Mouse (Mus musculus) hindbrain, embryonic 11.5 days (tissue): ENCODE measurements at regions not wholly inside any gene's neighbourhood (a gene's known extent, or its start where the extent isn't known, plus 50 kb on each side); places are given as distances from the start of the nearest gene placed in this dataset.
A peak's percentile ranks its signal among the peaks of the same experiment; 100 is the strongest.

Experiments
- ATAC-seq: fragments of 200-750 bp; cut with Nextera tagmentation; 2 replicates; pipeline ENCODE4 v1.8.0; 2017; ENCODE audit warnings: mild to moderate bottlenecking, moderate TSS enrichment, moderate library complexity; ENCODE audit not compliant: low FRiP score
- DNase-seq: peaks from one replicate; pipeline ENCODE4 v3.0.0-alpha.2; 2015; ENCODE audit warnings: low spot score
- H3K27ac ChIP-seq: fragments of 300-500 bp; sonication (generic); 2 replicates; pipeline ENCODE4 v1.5.1; 2014; ENCODE audit warnings: mild to moderate bottlenecking, low read depth, low read length
- H3K27me3 ChIP-seq: fragments of 300-500 bp; sonication (generic); 2 replicates; pipeline ENCODE4 v1.6.1; 2014; ENCODE audit warnings: mild to moderate bottlenecking, low read length, moderate library complexity, mixed read lengths; ENCODE audit not compliant: control insufficient read depth, insufficient read depth
- H3K36me3 ChIP-seq: fragments of 300-500 bp; sonication (generic); 2 replicates; pipeline ENCODE4 v1.6.1; 2014; ENCODE audit warnings: mild to moderate bottlenecking, low read length, moderate library complexity, mixed read lengths; ENCODE audit not compliant: control insufficient read depth, insufficient read depth
- H3K4me1 ChIP-seq: fragments of 300-500 bp; sonication (generic); replicated peaks from 2 replicates; pipeline ENCODE4 v1.6.1; 2014; ENCODE audit warnings: low read length, mixed read lengths; ENCODE audit not compliant: control insufficient read depth, insufficient read depth
- H3K4me2 ChIP-seq: fragments of 300-500 bp; sonication (generic); replicated peaks from 2 replicates; pipeline ENCODE4 v1.6.1; 2014; ENCODE audit warnings: mild to moderate bottlenecking, low read depth, low read length
- H3K4me3 ChIP-seq: fragments of 300-500 bp; sonication (generic); 2 replicates; pipeline ENCODE4 v1.5.1; 2014; ENCODE audit warnings: low read depth, low read length
- H3K9ac ChIP-seq: fragments of 300-500 bp; sonication (generic); 2 replicates; pipeline ENCODE4 v1.6.1; 2014; ENCODE audit warnings: low read depth, low read length
- H3K9me3 ChIP-seq: fragments of 300-500 bp; sonication (generic); 2 replicates; pipeline ENCODE4 v1.6.1; 2016; ENCODE audit warnings: low read length; ENCODE audit not compliant: control insufficient read depth
- WGBS: fragments of 180-500 bp; shearing (Covaris S2); extraction: QIAGEN DNeasy Blood & Tissue Kit; methylation state at CpG from one replicate; pipeline ENCODE4 v1.1.7; 2014; 5-methylcytosine and 5-hydroxymethylcytosine counted together

- Histone ChIP-seq H3K9ac (no peak overlapping the region), H3K4me1 (no peaks in the 10 kb centered on the region), H3K4me2 (no peak overlapping the region), H3K36me3 (no peaks in the 10 kb centered on the region), H3K4me3 (no peak overlapping the region), H3K9me3 (no peaks in the 10 kb centered on the region), H3K27ac (no peak overlapping the region), H3K27me3 (no peaks in the 10 kb centered on the region)
- 61% methylated on average over 4 of the region's 4 CpGs for WGBS
- ATAC-seq (peak; percentile 86), DNase-seq (peak; percentile 23)
Observed at GRCm38 (mm10) chr2:142560896-142561500, 340.3 kb downstream of the Kif16b start.

GRCm38 (mm10) chr2:142560400-142560799, 340.9 kb downstream of the Kif16b start:
- no peaks in the 10 kb centered on the region for H3K27me3 ChIP-seq
- H3K36me3 ChIP-seq: no peaks in the 10 kb centered on the region
- DNase-seq (no peak), ATAC-seq (no peak)
- no peak overlapping the region for H3K4me3 ChIP-seq
- 80% methylated on average over 3 of the region's 3 CpGs for WGBS
- H3K4me2 ChIP-seq: no peak overlapping the region
- H3K9me3 ChIP-seq: no peaks in the 10 kb centered on the region
- no peak overlapping the region for H3K27ac ChIP-seq
- no peaks in the 10 kb centered on the region for H3K4me1 ChIP-seq
- no peak overlapping the region for H3K9ac ChIP-seq

GRCm38 (mm10) chr2:142559946-142560345, 341.4 kb downstream of the Kif16b start:
- no peak overlapping the region for H3K27ac ChIP-seq
- peak; percentile 54; the same call in 1 of the 2 replicates for ATAC-seq
- H3K4me2 ChIP-seq: no peak overlapping the region
- H3K4me3 ChIP-seq: no peak overlapping the region
- H3K9ac ChIP-seq: no peak overlapping the region
- peak; percentile 7 for DNase-seq
- H3K27me3 ChIP-seq: no peaks in the 10 kb centered on the region
- H3K4me1 ChIP-seq: no peaks in the 10 kb centered on the region
- no peaks in the 10 kb centered on the region for H3K36me3 ChIP-seq
- no peaks in the 10 kb centered on the region for H3K9me3 ChIP-seq

- 79% methylated on average over 2 of the region's 2 CpGs for WGBS
- no peak for ATAC-seq
- DNase-seq: no peak
Observed at GRCm38 (mm10) chr2:142554851-142555250, 346.5 kb downstream of the Kif16b start.

GRCm38 (mm10) chr2:142551690-142552089, 349.6 kb downstream of the Kif16b start:
- Histone ChIP-seq H3K36me3 (no peaks in the 10 kb centered on the region), H3K4me1 (no peaks in the 10 kb centered on the region), H3K27me3 (no peaks in the 10 kb centered on the region), H3K9me3 (no peaks in the 10 kb centered on the region), H3K27ac (no peak overlapping the region), H3K9ac (no peak overlapping the region), H3K4me3 (no peak overlapping the region), H3K4me2 (no peak overlapping the region)
- whole genome bisulfite sequencing: 62% methylated on average over 3 of the region's 3 CpGs
- no peak for DNase-seq
- no peak for ATAC-seq

More at GRCm38 (mm10) chr2:142554851-142555250, 346.5 kb downstream of the Kif16b start:
- H3K4me2 ChIP-seq: no peak overlapping the region
- no peaks in the 10 kb centered on the region for H3K4me1 ChIP-seq
- H3K27me3 ChIP-seq: no peaks in the 10 kb centered on the region
- H3K9me3 ChIP-seq: no peaks in the 10 kb centered on the region
- no peak overlapping the region for H3K4me3 ChIP-seq
- no peak overlapping the region for H3K27ac ChIP-seq
- no peak overlapping the region for H3K9ac ChIP-seq
- H3K36me3 ChIP-seq: no peaks in the 10 kb centered on the region

- ATAC-seq: no peak
- no peak for DNase-seq
- no peak overlapping the region for H3K27ac ChIP-seq
- H3K27me3 ChIP-seq: no peaks in the 10 kb centered on the region
- 90% methylated on average over 4 of the region's 4 CpGs for WGBS
- no peaks in the 10 kb centered on the region for H3K36me3 ChIP-seq
- H3K9me3 ChIP-seq: no peaks in the 10 kb centered on the region
- no peak overlapping the region for H3K4me2 ChIP-seq
- H3K9ac ChIP-seq: no peak overlapping the region
- no peak overlapping the region for H3K4me3 ChIP-seq
- no peaks in the 10 kb centered on the region for H3K4me1 ChIP-seq
Observed at GRCm38 (mm10) chr2:142548766-142549165, 352.6 kb downstream of the Kif16b start.

GRCm38 (mm10) chr2:142544937-142545336, 356.4 kb downstream of the Kif16b start:
- H3K27ac ChIP-seq: no peak overlapping the region
- WGBS: 83% methylated on average over 6 of the region's 6 CpGs
- ATAC-seq (no peak), DNase-seq (no peak)
- no peaks in the 10 kb centered on the region for H3K4me1 ChIP-seq
- no peak overlapping the region for H3K9ac ChIP-seq
- no peaks in the 10 kb centered on the region for H3K27me3 ChIP-seq
- H3K9me3 ChIP-seq: no peaks in the 10 kb centered on the region
- H3K4me2 ChIP-seq: no peak overlapping the region
- H3K36me3 ChIP-seq: no peaks in the 10 kb centered on the region
- H3K4me3 ChIP-seq: no peak overlapping the region

GRCm38 (mm10) chr2:142539980-142540379, 361.4 kb downstream of the Kif16b start:
- no peak for DNase-seq
- WGBS: 75% methylated on average over 1 of the region's 1 CpGs
- no peaks in the 10 kb centered on the region for H3K36me3 ChIP-seq
- H3K4me1 ChIP-seq: no peaks in the 10 kb centered on the region
- no peak overlapping the region for H3K4me2 ChIP-seq
- no peak for ATAC-seq
- no peaks in the 10 kb centered on the region for H3K9me3 ChIP-seq
- H3K27me3 ChIP-seq: no peaks in the 10 kb centered on the region
- no peak overlapping the region for H3K9ac ChIP-seq
- H3K27ac ChIP-seq: no peak overlapping the region
- no peak overlapping the region for H3K4me3 ChIP-seq

- H3K9me3 ChIP-seq: no peaks in the 10 kb centered on the region
- no peak overlapping the region for H3K4me2 ChIP-seq
- no peak overlapping the region for H3K9ac ChIP-seq
- no peaks in the 10 kb centered on the region for H3K36me3 ChIP-seq
- H3K4me3 ChIP-seq: no peak overlapping the region
- no peak for ATAC-seq
- H3K27ac ChIP-seq: no peak overlapping the region
- H3K4me1 ChIP-seq: no peaks in the 10 kb centered on the region
- no peak for DNase-seq
- WGBS: 96% methylated on average over 8 of the region's 8 CpGs
- H3K27me3 ChIP-seq: no peaks in the 10 kb centered on the region
Observed at GRCm38 (mm10) chr2:142533555-142533954, 367.8 kb downstream of the Kif16b start.
